Mouse (Mus musculus) heart, adult 2 months (tissue): ENCODE data around the gene Nectin1. TPM values are rescaled to one million over a fixed set of nuclear protein-coding genes. Genes with fewer than 3 reads are reported as not detected.

Experiments
- DNase-seq, 2 experiments: peaks; one replicate each; pipeline ENCODE4 v3.0.0; 2021
- H3K27ac ChIP-seq: fragments of 200-600 bp; 2 replicates; pipeline ENCODE4 v1.8.1; 2022
- H3K27me3 ChIP-seq: fragments of 200-500 bp; 2 replicates; pipeline ENCODE4 v1.6.1; 2012; ENCODE audit warnings: mild to moderate bottlenecking, low read length, inconsistent platforms, mixed read lengths; ENCODE audit not compliant: control insufficient read depth, insufficient read depth
- H3K36me3 ChIP-seq: fragments of 200-500 bp; 2 replicates; pipeline ENCODE4 v1.6.1; 2012; ENCODE audit warnings: low read length, inconsistent platforms; ENCODE audit not compliant: control insufficient read depth, insufficient read depth
- H3K4me1 ChIP-seq: fragments of 200-500 bp; 2 replicates; pipeline ENCODE4 v1.6.1; 2011; ENCODE audit warnings: low read length; ENCODE audit not compliant: control insufficient read depth, insufficient read depth
- H3K4me3 ChIP-seq: fragments of 200-600 bp; 2 replicates; pipeline ENCODE4 v1.8.1; 2022
- H3K79me2 ChIP-seq: fragments of 200-500 bp; replicated peaks from 2 replicates; pipeline ENCODE4 v1.6.1; 2012; ENCODE audit warnings: mild to moderate bottlenecking, inconsistent platforms, low read length, moderate library complexity, mixed read lengths; ENCODE audit not compliant: control insufficient read depth, insufficient read depth
- H3K9ac ChIP-seq: fragments of 200-500 bp; 2 replicates; pipeline ENCODE4 v1.6.1; 2012; ENCODE audit warnings: low read depth, mild to moderate bottlenecking, control low read depth, inconsistent platforms, low read length, mixed read lengths
- CTCF ChIP-seq: fragments of 200-600 bp; IDR thresholded peaks from 2 replicates; pipeline ENCODE4 v1.8.1; 2022; ENCODE audit warnings: antibody characterized with exemption, mild to moderate bottlenecking, moderate library complexity
- EP300 ChIP-seq: fragments of 200-500 bp; IDR thresholded peaks from 2 replicates; pipeline ENCODE4 v1.6.1; 2011; ENCODE audit warnings: low read depth, low read length, control low read depth; ENCODE audit not compliant: insufficient read depth
- POLR2A ChIP-seq: fragments of 200-500 bp; IDR thresholded peaks from 2 replicates; pipeline ENCODE4 v1.6.1; 2011; ENCODE audit warnings: mild to moderate bottlenecking, low read depth, low read length, control low read depth; ENCODE audit not compliant: insufficient read depth
- WGBS: fragments of 180-500 bp; shearing (Covaris S2); methylation state at CpG from one replicate; pipeline ENCODE4 v1.1.7; 2018; 5-methylcytosine and 5-hydroxymethylcytosine counted together
- intact Hi-C: fragments of 180-260 bp; cut with DNase I; formaldehyde crosslinking; loops from one replicate; pipeline ENCODE4 v1.15.1; 2025
- polyA plus RNA-seq: library from polyadenylated mRNA; depleted of rRNA; stranded (reverse); fragments of >200 nt; gene quantifications from 2 replicates; pipeline ENCODE4 v1.2.3, GENCODE M21; 2012
- total RNA-seq, 2 experiments: library from RNA; stranded (reverse); gene quantifications; 2 replicates each; pipeline ENCODE4 v1.2.3; 2021

The Nectin1 gene
- total and polyA plus RNA-seq, 3 experiments, result 2.0 to 4.6 (median 2.9) TPM

- H3K27me3 ChIP-seq, result no peaks in the 10 kb centered on the region
- no peaks in the 10 kb centered on the region for H3K4me1 ChIP-seq
- H3K4me3 ChIP-seq, result no peak overlapping the region
- no peaks in the 10 kb centered on the region for H3K79me2 ChIP-seq
- no peak overlapping the region for H3K27ac ChIP-seq
- intact Hi-C loops, result no loop called here
- no peak overlapping the region for H3K9ac ChIP-seq
- WGBS, result 38% methylated on average over 5 of the region's 5 CpGs
- peak; percentile 46 to 64 for DNase-seq
- TF ChIP-seq CTCF (peak; percentile 78), EP300 (no peak)
- no peaks in the 10 kb centered on the region for H3K36me3 ChIP-seq
Observed at GRCm38 (mm10) chr9:43827593-43827992, 83.8 kb downstream of the Nectin1 start.

- no peak overlapping the region for H3K4me3 ChIP-seq
- intact Hi-C loops, result no loop called here
- peak in 1 of 2 experiments; percentile 11 for DNase-seq
- H3K4me1 ChIP-seq, result no peaks in the 10 kb centered on the region
- no peak overlapping the region for H3K27ac ChIP-seq
- H3K79me2 ChIP-seq, result no peaks in the 10 kb centered on the region
- H3K36me3 ChIP-seq, result no peaks in the 10 kb centered on the region
- no peaks in the 10 kb centered on the region for H3K27me3 ChIP-seq
- no peak overlapping the region for H3K9ac ChIP-seq
- no peak for TF ChIP-seq CTCF
- TF ChIP-seq EP300, result no peak
- no peak for TF ChIP-seq POLR2A
- 41% methylated on average over 6 of the region's 6 CpGs for WGBS
Observed at GRCm38 (mm10) chr9:43828960-43829359, 85.2 kb downstream of the Nectin1 start.

GRCm38 (mm10) chr9:43833232-43833631 lies 89.4 kb downstream of the Nectin1 start:
- H3K27me3 ChIP-seq, result no peaks in the 10 kb centered on the region; the same call in 1 of the 2 replicates
- TF ChIP-seq POLR2A (no peak), EP300 (no peak), CTCF (no peak)
- WGBS, result 81% methylated on average over 8 of the region's 8 CpGs
- H3K79me2 ChIP-seq, result no peaks in the 10 kb centered on the region
- H3K27ac ChIP-seq, result no peak overlapping the region
- no peaks in the 10 kb centered on the region for H3K4me1 ChIP-seq
- no peak overlapping the region for H3K9ac ChIP-seq
- no peaks in the 10 kb centered on the region for H3K36me3 ChIP-seq
- no peak for DNase-seq
- intact Hi-C loops, result no loop called here
- H3K4me3 ChIP-seq, result no peak overlapping the region

- TF ChIP-seq CTCF (no peak), POLR2A (no peak), EP300 (no peak)
Observed at GRCm38 (mm10) chr9:43834283-43834682, 90.5 kb downstream of the Nectin1 start.

GRCm38 (mm10) chr9:43838561-43838960 lies 94.8 kb downstream of the Nectin1 start:
- Histone ChIP-seq H3K27ac (no peak overlapping the region), H3K27me3 (peaks cover 1% of the 10 kb centered on the region; the same call in 1 of the 2 replicates), H3K4me1 (no peaks in the 10 kb centered on the region), H3K36me3 (no peaks in the 10 kb centered on the region), H3K79me2 (no peaks in the 10 kb centered on the region), H3K9ac (no peak overlapping the region), H3K4me3 (no peak overlapping the region)
- DNase-seq, result no peak
- WGBS, result 46% methylated on average over 2 of the region's 2 CpGs
- intact Hi-C loops, result no loop called here
- TF ChIP-seq POLR2A (no peak), CTCF (no peak), EP300 (no peak)

More at GRCm38 (mm10) chr9:43834283-43834682, 90.5 kb downstream of the Nectin1 start:
- no peak overlapping the region for H3K9ac ChIP-seq
- no peak overlapping the region for H3K27ac ChIP-seq
- no peak for DNase-seq
- intact Hi-C loops, result no loop called here
- no peak overlapping the region for H3K4me3 ChIP-seq
- 85% methylated on average over 13 of the region's 13 CpGs for WGBS
- H3K36me3 ChIP-seq, result no peaks in the 10 kb centered on the region
- H3K79me2 ChIP-seq, result no peaks in the 10 kb centered on the region
- no peaks in the 10 kb centered on the region for H3K4me1 ChIP-seq
- no peaks in the 10 kb centered on the region; the same call in 1 of the 2 replicates for H3K27me3 ChIP-seq

- 11% methylated on average over 8 of the region's 8 CpGs for WGBS
- TF ChIP-seq CTCF (no peak), EP300 (no peak), POLR2A (no peak)
- H3K4me1 ChIP-seq, result no peaks in the 10 kb centered on the region
- intact Hi-C loops, result no loop called here
- H3K27ac ChIP-seq, result no peak overlapping the region
- no peaks in the 10 kb centered on the region for H3K79me2 ChIP-seq
- no peak overlapping the region for H3K4me3 ChIP-seq
- no peaks in the 10 kb centered on the region for H3K36me3 ChIP-seq
- DNase-seq, result no peak
- no peak overlapping the region for H3K9ac ChIP-seq
- peaks cover 1% of the 10 kb centered on the region; the same call in 1 of the 2 replicates for H3K27me3 ChIP-seq
Observed at GRCm38 (mm10) chr9:43842921-43843577, 99.3 kb downstream of the Nectin1 start.
